Mouse (Mus musculus) T-helper 1 cell (primary cell): ENCODE measurements at regions not wholly inside any gene's neighbourhood (a gene's known extent, or its start where the extent isn't known, plus 50 kb on each side); places are given as distances from the start of the nearest gene placed in this dataset.

Experiments used
- in situ Hi-C: fragments of 300-600 bp; cut with MboI, MseI; formaldehyde crosslinking; loops from one replicate; pipeline ENCODE4 v1.15.1; 2025; ENCODE audit warnings: high pct_unique_total_duplicates

- in situ Hi-C loops = no loop called here
Observed at GRCm38 (mm10) chr7:136427164-136427563, 467.2 kb upstream of the Mgmt start.

GRCm38 (mm10) chr7:136430085-136431011, 464.1 kb upstream of the Mgmt start:
- in situ Hi-C loops = no loop called here

- in situ Hi-C loops = no loop called here
Observed at GRCm38 (mm10) chr7:136433699-136434098, 460.7 kb upstream of the Mgmt start.

- in situ Hi-C loops = no loop called here
Observed at GRCm38 (mm10) chr7:136434510-136434909, 459.9 kb upstream of the Mgmt start.

GRCm38 (mm10) chr7:136443436-136443835, 451.0 kb upstream of the Mgmt start:
- in situ Hi-C loops = no loop called here

GRCm38 (mm10) chr7:136445091-136445490, 449.3 kb upstream of the Mgmt start:
- in situ Hi-C loops = no loop called here

DNA sequence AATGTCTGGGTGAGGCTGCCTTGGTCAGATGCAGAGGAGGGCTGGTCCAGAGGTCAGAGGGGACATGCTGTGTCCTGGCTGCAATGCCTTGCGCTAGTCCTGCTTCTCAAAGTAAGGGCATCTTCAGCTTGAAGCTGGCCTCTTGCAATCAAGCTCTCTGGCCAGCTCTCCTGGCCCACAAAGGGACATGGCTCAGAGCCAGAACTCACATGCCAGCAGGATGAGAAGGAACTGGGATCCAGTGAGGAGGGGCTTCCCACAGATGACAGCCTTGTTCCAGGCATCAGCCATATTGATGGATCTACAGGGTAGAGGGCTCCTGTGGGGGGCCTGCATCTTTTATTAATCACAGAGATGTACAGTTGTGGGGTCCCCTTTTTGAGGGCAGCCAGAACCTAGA, 445.1 kb upstream of the Mgmt start:
- in situ Hi-C loops = no loop called here

- in situ Hi-C loops = no loop called here
Observed at GRCm38 (mm10) chr7:136451672-136452361, 442.6 kb upstream of the Mgmt start.

DNA sequence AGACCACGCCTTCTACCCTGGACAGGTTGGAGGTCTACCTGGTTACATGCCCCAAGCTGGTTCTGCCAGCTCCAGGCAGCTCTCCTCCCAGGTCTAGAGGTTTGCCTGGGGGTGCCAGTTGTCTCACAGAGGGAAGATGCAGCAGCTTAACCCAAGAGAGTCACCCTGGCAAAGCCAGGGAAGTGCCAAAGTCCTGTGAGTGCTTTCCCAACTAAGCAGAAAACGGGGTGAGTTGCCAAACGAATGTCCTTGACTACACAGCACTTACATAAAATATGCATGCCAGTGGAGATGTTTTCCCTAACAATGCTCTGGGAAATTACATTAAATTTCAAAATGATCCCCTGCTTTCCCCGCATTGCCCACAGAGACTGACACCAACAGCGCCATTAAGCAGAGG, 441.9 kb upstream of the Mgmt start:
- in situ Hi-C loops = no loop called here

DNA sequence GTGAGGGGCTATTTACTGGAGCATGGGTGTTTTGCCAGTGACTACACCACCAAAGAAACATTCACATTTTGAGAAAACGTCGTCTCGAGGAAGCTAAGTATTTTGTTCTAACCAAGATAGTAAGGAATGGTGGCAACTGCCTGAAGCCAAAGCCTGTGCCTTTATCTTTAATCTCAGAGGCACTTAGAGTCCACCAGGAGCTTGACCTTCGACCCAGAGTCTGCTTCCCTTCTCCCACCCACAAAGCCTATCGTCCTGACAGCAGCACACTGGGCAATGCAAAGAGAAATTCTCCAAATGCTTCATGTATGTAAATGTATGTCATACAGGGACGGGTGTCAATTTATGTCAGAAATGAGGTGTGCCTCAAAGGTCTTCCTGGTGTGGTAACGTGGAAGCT, 437.2 kb upstream of the Mgmt start:
- in situ Hi-C loops = no loop called here

DNA sequence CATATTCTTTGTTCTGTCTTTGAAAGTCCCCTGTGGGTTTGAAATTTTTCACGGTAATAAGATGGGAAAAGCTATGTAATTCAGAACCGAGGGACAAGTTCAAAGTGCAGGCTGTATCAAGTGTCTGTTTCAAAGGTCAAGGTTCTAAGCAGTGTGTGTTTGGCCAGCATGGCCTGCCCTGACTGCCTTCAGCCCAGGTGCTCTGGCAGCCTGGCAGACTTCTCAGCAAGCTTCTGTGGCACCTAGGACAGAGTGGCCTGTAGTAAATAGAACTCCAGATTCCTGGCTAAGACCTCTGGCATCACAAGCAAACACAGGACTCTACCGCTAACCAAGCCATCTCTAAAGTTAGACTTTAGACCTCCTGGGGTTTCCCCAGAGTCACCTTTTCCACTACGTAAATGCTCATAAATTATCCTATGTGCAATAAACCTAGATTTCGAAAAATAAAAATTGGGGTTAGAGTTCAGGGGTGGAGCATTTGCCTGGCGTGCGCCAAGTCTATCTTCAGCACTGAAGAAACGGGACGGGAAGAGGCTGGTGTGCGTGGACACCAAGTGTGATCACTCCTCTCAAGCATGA, 436.5 kb upstream of the Mgmt start:
- in situ Hi-C loops = no loop called here

DNA sequence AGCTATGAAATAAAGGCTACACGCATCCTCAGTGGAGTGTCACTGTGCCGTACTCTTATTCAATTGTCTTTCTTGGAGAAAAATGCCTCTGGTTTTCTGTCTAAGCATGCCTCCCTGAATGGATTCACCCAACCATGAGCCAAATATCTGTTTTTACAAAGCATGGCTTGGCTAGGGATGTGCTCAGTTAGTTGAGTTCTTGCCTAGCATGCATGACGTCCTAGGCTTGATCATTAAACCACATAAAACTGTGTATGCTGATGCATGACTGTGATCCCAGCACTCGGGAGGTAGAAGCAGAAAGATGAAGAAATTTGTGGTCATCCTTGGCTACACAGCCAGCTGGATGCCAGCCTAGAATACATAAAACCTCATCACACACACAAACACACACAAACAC, 417.3 kb upstream of the Mgmt start:
- in situ Hi-C loops = no loop called here

- in situ Hi-C loops = no loop called here
Observed at GRCm38 (mm10) chr7:136480641-136481202, 413.7 kb upstream of the Mgmt start.

- in situ Hi-C loops = no loop called here
Observed at GRCm38 (mm10) chr7:136483237-136483636, 411.2 kb upstream of the Mgmt start.

GRCm38 (mm10) chr7:136487556-136487955, 406.9 kb upstream of the Mgmt start:
- in situ Hi-C loops = no loop called here

GRCm38 (mm10) chr7:136494862-136495261, 399.6 kb upstream of the Mgmt start:
- in situ Hi-C loops = no loop called here

DNA sequence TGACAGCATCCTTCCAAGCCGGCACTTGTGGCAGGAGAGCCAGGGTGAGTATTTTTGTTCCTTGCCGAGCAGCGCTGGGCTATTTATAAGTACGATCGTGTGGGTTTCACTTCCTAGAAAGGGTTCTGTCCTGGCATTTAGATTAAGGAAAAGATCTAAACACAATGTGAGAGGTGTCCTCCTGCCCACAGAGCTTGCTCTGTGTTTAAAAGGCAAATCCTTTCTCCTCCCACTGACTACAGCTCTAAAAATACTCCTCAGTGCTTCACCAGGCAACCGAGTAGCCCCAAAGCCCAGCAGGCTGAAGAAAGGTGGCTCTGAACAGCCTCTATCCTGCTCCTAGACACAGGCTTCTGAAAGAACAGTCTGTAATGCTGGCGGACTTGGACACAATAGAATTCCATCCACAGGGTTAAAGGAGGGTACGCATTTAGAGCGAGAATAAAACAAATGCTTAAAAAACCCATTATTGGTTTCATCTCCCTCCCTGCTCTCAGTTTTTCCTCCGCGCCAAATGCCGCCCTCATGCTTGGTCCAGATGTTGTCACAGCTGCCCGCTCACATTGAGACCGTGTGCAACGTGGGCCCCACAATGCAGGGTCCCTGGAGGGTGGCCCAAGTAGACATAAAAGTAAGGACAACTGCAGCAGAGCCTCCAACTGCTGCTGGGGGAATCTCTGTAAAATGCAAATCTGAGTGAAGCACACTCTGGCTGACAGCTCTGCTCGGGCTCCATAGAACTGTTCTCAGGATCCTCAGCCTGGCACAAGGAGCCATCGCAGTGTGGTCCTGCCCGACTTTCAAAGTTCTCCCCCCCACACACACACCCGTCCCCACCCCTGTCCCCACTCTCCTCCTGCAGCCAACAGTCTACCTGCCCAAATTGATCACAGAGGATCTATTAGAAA, 397.8 kb upstream of the Mgmt start:
- in situ Hi-C loops = no loop called here

DNA sequence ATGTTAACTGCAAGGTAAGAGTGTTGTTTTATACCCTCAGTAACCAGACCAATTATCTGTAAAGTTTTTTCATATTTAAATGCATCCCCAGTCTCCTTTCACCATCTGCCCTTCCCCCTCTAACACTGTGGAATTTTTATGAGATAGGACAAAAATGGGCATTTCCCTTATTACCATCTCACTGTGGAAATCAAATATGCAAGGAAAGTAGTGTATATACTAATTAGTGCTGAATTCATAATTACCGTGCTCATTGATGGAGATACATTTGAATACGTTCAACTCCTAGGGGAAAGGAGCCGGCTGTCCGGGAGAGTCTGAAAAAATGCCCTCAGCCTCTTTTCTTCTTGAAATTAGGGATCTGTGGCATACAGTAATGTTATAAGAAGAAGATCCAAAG, 394.4 kb upstream of the Mgmt start:
- in situ Hi-C loops = no loop called here

DNA sequence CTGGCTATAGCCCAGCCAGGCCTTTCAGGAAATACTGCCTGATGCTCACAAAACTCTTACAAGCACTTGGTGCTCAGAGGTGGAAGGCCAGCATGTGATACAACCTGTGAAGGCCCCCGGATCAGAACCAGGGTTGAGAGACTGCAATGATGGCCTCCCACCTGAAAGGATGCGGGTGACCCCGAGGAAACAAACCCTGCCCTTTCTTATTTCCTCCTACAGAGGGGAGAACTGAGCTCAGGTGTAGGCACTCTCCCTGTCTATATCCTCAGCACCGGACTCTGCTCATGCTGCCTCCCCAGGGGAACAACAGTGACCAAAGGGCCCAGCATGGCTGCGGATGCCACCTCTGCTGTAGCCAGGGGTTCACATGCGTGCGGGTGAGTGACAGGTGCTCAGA, 393.3 kb upstream of the Mgmt start:
- in situ Hi-C loops = no loop called here

DNA sequence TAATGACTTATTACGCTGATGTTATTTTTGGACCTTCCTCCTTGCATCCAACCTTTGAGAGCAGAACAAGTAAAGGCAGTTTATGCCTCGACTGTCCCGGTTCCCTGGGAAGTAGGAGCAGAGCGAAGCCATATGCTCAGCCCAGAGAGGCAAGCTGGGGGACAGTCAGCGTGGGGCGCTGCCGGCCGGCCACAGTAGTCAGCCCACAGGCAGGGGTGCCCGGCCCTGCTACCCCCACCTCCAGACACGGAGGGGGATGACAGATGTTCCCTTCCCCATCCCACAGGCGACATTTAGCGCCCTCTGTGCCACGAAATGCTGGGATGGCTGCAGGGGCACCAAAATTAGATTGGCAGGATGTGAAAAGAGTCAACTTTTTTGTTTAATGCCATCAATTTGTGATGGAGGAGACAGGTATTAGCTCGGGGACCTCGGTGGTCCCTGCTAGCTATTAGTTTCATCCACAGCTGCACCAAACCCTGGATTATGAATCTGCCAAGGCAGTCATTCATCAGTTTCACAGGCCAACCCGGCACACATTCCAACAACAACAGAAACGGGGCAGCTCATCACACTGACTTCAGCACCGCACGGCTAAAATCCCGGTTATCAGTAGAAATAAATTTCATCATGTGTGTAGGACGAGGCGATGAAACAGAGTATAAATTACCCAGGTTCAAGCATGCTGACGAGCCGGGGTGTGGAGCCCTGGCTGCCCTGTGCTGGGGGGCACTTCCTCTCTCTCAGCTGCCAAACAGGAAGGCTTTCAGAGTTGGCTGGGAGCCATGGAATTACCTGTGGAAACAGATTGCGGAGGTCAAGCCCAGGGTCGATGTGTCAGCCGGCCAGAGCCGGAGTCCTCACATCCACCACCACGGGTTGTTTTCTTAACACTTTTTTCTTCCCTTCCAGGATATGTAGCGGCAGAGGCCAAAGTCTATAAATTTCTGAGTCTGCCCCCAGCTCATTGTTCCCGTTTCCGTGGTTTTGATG, 392.3 kb upstream of the Mgmt start:
- in situ Hi-C loops = no loop called here
